Mouse (Mus musculus) liver, embryonic 15.5 days (tissue): ENCODE results near the gene Fzd2. TPM values are rescaled to one million over a fixed set of nuclear protein-coding genes. Genes with fewer than 3 reads are reported as not detected.

Experiments
- ATAC-seq: fragments of 200-750 bp; cut with Nextera tagmentation; 2 replicates; pipeline ENCODE4 v1.8.0; 2017; ENCODE audit warnings: moderate number of reproducible peaks, mild to moderate bottlenecking, moderate library complexity; ENCODE audit not compliant: insufficient read depth
- H3K27ac ChIP-seq: fragments of 300-500 bp; sonication (generic); replicated peaks from 2 replicates; pipeline ENCODE4 v1.5.1; 2015; ENCODE audit warnings: mild to moderate bottlenecking, inconsistent platforms
- H3K27me3 ChIP-seq: fragments of 300-500 bp; sonication (generic); 2 replicates; pipeline ENCODE4 v1.6.1; 2015; ENCODE audit warnings: mild to moderate bottlenecking, inconsistent platforms
- H3K36me3 ChIP-seq: fragments of 300-500 bp; sonication (generic); replicated peaks from 2 replicates; pipeline ENCODE4 v1.6.1; 2015; ENCODE audit warnings: moderate library complexity, mild to moderate bottlenecking, inconsistent platforms
- H3K4me1 ChIP-seq: fragments of 300-500 bp; sonication (generic); replicated peaks from 2 replicates; pipeline ENCODE4 v1.6.1; 2015; ENCODE audit warnings: inconsistent platforms
- H3K4me2 ChIP-seq: fragments of 300-500 bp; sonication (generic); 2 replicates; pipeline ENCODE4 v1.6.1; 2015; ENCODE audit warnings: moderate library complexity, mild to moderate bottlenecking, inconsistent platforms
- H3K4me3 ChIP-seq: fragments of 300-500 bp; sonication (generic); replicated peaks from 2 replicates; pipeline ENCODE4 v1.5.1; 2015; ENCODE audit warnings: mild to moderate bottlenecking, inconsistent platforms
- H3K9ac ChIP-seq: fragments of 300-500 bp; sonication (generic); 2 replicates; pipeline ENCODE4 v1.6.1; 2015; ENCODE audit warnings: moderate library complexity, mild to moderate bottlenecking, inconsistent platforms
- H3K9me3 ChIP-seq: fragments of 300-500 bp; sonication (generic); replicated peaks from 2 replicates; pipeline ENCODE4 v1.6.1; 2016; ENCODE audit warnings: inconsistent platforms
- WGBS: fragments of 180-500 bp; shearing (Covaris S2); methylation state at CpG from one replicate; pipeline ENCODE4 v1.1.7; 2015; ENCODE audit warnings: mixed read lengths; ENCODE audit not compliant: insufficient replicate concordance; 5-methylcytosine and 5-hydroxymethylcytosine counted together
- polyA plus RNA-seq: library from polyadenylated mRNA; unstranded; fragments of >200 nt; fragmentation: Nextera tagmentation; extraction: Ambion mirVana; gene quantifications from 2 replicates; pipeline ENCODE4 v1.2.1, GENCODE M21; 2015

Fzd2 gene
- polyA plus RNA-seq, 1 experiment from 2014 or later = 0.41 TPM

DNA sequence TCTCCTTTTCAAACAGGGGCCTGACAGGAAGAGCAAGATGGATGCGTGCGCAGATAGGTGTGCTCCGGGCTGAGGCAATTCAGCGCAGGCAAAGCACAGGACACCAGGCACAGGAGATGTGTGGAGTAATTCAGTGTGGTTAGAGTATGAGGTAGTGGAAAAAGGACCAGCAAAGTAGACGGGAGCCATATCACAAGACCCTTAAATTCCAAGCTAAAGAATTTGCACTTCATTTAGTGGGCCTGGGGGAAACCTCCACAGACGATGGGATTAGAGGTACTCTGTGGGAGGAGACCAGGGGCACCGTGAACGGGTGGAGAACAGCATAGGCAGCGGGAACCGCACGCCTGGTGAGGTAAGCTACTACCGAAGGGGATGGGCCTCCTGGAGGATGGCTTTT, 43.7 kb downstream of the Fzd2 start:
- Histone ChIP-seq H3K36me3 (no peaks in the 10 kb centered on the region), H3K4me2 (no peak overlapping the region), H3K27ac (no peak overlapping the region), H3K27me3 (0 out of 2 replicates have a peak, but pooled peaks cover under 1% of the 10 kb centered on the region), H3K4me1 (no peaks in the 10 kb centered on the region), H3K9me3 (no peaks in the 10 kb centered on the region), H3K9ac (no peak overlapping the region), H3K4me3 (no peak overlapping the region)
- ATAC-seq = no peak
- WGBS = 61% methylated on average over 12 of the region's 12 CpGs

GRCm38 (mm10) chr11:102651381-102651780, 47.2 kb downstream of the Fzd2 start:
- ATAC-seq = no peak
- no peak overlapping the region for H3K4me2 ChIP-seq
- no peaks in the 10 kb centered on the region for H3K27me3 ChIP-seq
- no peak overlapping the region for H3K27ac ChIP-seq
- no peak overlapping the region for H3K4me3 ChIP-seq
- no peaks in the 10 kb centered on the region for H3K4me1 ChIP-seq
- no peak overlapping the region for H3K9ac ChIP-seq
- WGBS = 4% methylated on average over 9 of the region's 9 CpGs
- no peaks in the 10 kb centered on the region for H3K36me3 ChIP-seq
- H3K9me3 ChIP-seq = no peaks in the 10 kb centered on the region

- Histone ChIP-seq H3K4me2 (no peak overlapping the region), H3K27me3 (no peaks in the 10 kb centered on the region), H3K4me3 (no peak overlapping the region), H3K9me3 (no peaks in the 10 kb centered on the region), H3K27ac (no peak overlapping the region), H3K4me1 (no peaks in the 10 kb centered on the region), H3K36me3 (no peaks in the 10 kb centered on the region), H3K9ac (no peak overlapping the region)
- 41% methylated on average over 3 of the region's 3 CpGs for WGBS
- no peak for ATAC-seq
These were observed 48.6 kb downstream of the Fzd2 start for GRCm38 (mm10) chr11:102652844-102653243.

GRCm38 (mm10) chr11:102655888-102656287, 51.7 kb downstream of the Fzd2 start:
- no peak overlapping the region for H3K4me3 ChIP-seq
- no peak overlapping the region for H3K4me2 ChIP-seq
- WGBS = 55% methylated on average over 8 of the region's 8 CpGs
- H3K9me3 ChIP-seq = no peaks in the 10 kb centered on the region
- H3K36me3 ChIP-seq = no peaks in the 10 kb centered on the region
- no peak overlapping the region for H3K27ac ChIP-seq
- ATAC-seq = no peak
- no peaks in the 10 kb centered on the region for H3K27me3 ChIP-seq
- H3K4me1 ChIP-seq = no peaks in the 10 kb centered on the region
- no peak overlapping the region for H3K9ac ChIP-seq

- 14% methylated on average over 4 of the region's 4 CpGs for WGBS
- H3K9me3 ChIP-seq = no peaks in the 10 kb centered on the region
- H3K4me1 ChIP-seq = no peaks in the 10 kb centered on the region
- no peak overlapping the region for H3K4me2 ChIP-seq
- H3K9ac ChIP-seq = no peak overlapping the region
- no peaks in the 10 kb centered on the region for H3K27me3 ChIP-seq
- no peak overlapping the region for H3K4me3 ChIP-seq
- no peak overlapping the region for H3K27ac ChIP-seq
- ATAC-seq = no peak
- H3K36me3 ChIP-seq = no peaks in the 10 kb centered on the region
These were observed 52.2 kb downstream of the Fzd2 start for GRCm38 (mm10) chr11:102656326-102656926.

GRCm38 (mm10) chr11:102656931-102657330, 52.7 kb downstream of the Fzd2 start:
- Histone ChIP-seq H3K36me3 (no peaks in the 10 kb centered on the region), H3K27me3 (no peaks in the 10 kb centered on the region), H3K27ac (no peak overlapping the region), H3K4me2 (no peak overlapping the region), H3K4me1 (no peaks in the 10 kb centered on the region), H3K9me3 (no peaks in the 10 kb centered on the region), H3K9ac (no peak overlapping the region), H3K4me3 (no peak overlapping the region)
- no peak for ATAC-seq
- WGBS = 20% methylated on average over 6 of the region's 6 CpGs

Other genes with a start within 250 kb of the Fzd2 start
- 1,073 and 1,204 TPM in 2 replicates for gene Slc4a1, start 238.2 kb upstream of the Fzd2 start, polyA plus RNA-seq
- 2.2 and 2.4 TPM in 2 replicates for gene Rundc3a, start 211.0 kb upstream of the Fzd2 start, polyA plus RNA-seq
- gene Slc25a39, start 196.4 kb upstream of the Fzd2 start, polyA plus RNA-seq = 451 and 525 TPM in 2 replicates
- gene Grn, start 174.1 kb upstream of the Fzd2 start, polyA plus RNA-seq = 94.8 and 121 TPM in 2 replicates
- 0.28 and 0.61 TPM in 2 replicates for gene Fam171a2, start 156.7 kb upstream of the Fzd2 start, polyA plus RNA-seq
- gene Itga2b, start 134.3 kb upstream of the Fzd2 start, polyA plus RNA-seq = 26.9 and 35.1 TPM in 2 replicates
- gene Gpatch8, start 48.0 kb upstream of the Fzd2 start, polyA plus RNA-seq = 20.1 and 20.8 TPM in 2 replicates
- gene Gm11627, start 24.9 kb upstream of the Fzd2 start, polyA plus RNA-seq = 0.22 and 0.29 TPM in 2 replicates
- 0.09 TPM in 1 of 2 replicates, not detected in the other for gene Meioc, start 59.3 kb downstream of the Fzd2 start, polyA plus RNA-seq
- 13.4 and 13.6 TPM in 2 replicates for gene Ccdc43, start 93.4 kb downstream of the Fzd2 start, polyA plus RNA-seq
- 0.08 and 0.26 TPM in 2 replicates for gene Adam11, start 157.0 kb downstream of the Fzd2 start, polyA plus RNA-seq
- gene Gjc1, start 215.3 kb downstream of the Fzd2 start, polyA plus RNA-seq = 1.4 and 1.6 TPM in 2 replicates
- not detected in 2 replicates for gene Higd1b, start 231.5 kb downstream of the Fzd2 start, polyA plus RNA-seq